Mouse (Mus musculus) intestine, embryonic 16.5 days (tissue): ENCODE data around the gene Lifr. TPM values are rescaled to one million over a fixed set of nuclear protein-coding genes. Genes with fewer than 3 reads are reported as not detected.

Experiments
- ATAC-seq: fragments of 200-750 bp; cut with Nextera tagmentation; 2 replicates; pipeline ENCODE4 v1.8.0; 2017; ENCODE audit warnings: moderate TSS enrichment, moderate library complexity
- H3K27ac ChIP-seq: fragments of 300-500 bp; sonication (generic); 2 replicates; pipeline ENCODE4 v1.5.1; 2014; ENCODE audit warnings: mild to moderate bottlenecking, low read length
- H3K27me3 ChIP-seq: fragments of 300-500 bp; sonication (generic); replicated peaks from 2 replicates; pipeline ENCODE4 v1.6.1; 2014; ENCODE audit warnings: low read length, control low read depth, mixed read lengths; ENCODE audit not compliant: control insufficient read depth, insufficient read depth
- H3K36me3 ChIP-seq: fragments of 300-500 bp; sonication (generic); 2 replicates; pipeline ENCODE4 v1.6.1; 2014; ENCODE audit warnings: low read length, control low read depth; ENCODE audit not compliant: control insufficient read depth, insufficient read depth
- H3K4me1 ChIP-seq: fragments of 300-500 bp; sonication (generic); 2 replicates; pipeline ENCODE4 v1.6.1; 2014; ENCODE audit warnings: low read length, control low read depth, mixed read lengths; ENCODE audit not compliant: control insufficient read depth, insufficient read depth
- H3K4me2 ChIP-seq: fragments of 300-500 bp; sonication (generic); 2 replicates; pipeline ENCODE4 v1.6.1; 2014; ENCODE audit warnings: low read depth, low read length, control low read depth
- H3K4me3 ChIP-seq: fragments of 300-500 bp; sonication (generic); 2 replicates; pipeline ENCODE4 v1.5.1; 2014; ENCODE audit warnings: mild to moderate bottlenecking, low read length
- H3K9ac ChIP-seq: fragments of 300-500 bp; sonication (generic); 2 replicates; pipeline ENCODE4 v1.6.1; 2014; ENCODE audit warnings: low read depth, low read length
- H3K9me3 ChIP-seq: fragments of 300-500 bp; sonication (generic); 2 replicates; pipeline ENCODE4 v1.6.1; 2016; ENCODE audit warnings: low read length, control low read depth; ENCODE audit not compliant: control insufficient read depth
- WGBS: fragments of 180-500 bp; shearing (Covaris S2); extraction: QIAGEN DNeasy Blood & Tissue Kit; methylation state at CpG from one replicate; pipeline ENCODE4 v1.1.7; 2014; 5-methylcytosine and 5-hydroxymethylcytosine counted together
- polyA plus RNA-seq: library from polyadenylated mRNA; unstranded; fragments of >200 nt; fragmentation: Nextera tagmentation; extraction: Ambion mirVana; gene quantifications from 2 replicates; pipeline ENCODE4 v1.2.1, GENCODE M21; 2015

Gene Lifr
- 11.6 and 12.9 TPM in 2 replicates for polyA plus RNA-seq

DNA sequence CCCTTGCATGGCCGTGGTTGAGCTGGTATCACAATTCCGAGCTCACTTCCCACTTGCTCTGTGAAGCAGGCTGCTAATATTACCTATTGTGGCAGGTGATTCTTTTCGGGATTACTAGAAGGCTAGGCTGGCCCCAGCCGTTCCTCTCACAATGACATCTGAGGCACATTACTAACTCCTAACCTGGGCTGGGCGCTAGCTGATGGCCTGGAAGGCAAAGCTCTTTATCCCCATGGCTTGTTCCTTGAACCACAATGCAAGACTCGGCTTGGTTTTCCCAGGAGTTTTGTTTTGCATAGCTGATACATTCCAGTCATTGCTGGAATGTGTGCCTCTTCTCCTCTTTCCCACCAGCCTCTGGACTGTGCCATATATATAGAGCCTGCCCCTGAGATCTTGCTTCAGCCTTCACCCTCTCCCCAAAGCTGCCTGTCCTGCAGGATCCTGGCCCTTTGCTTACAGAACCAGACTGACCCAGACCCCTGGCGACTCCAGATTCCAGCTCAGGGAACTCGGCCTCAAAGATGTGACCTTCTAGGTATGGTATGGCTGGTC is at the start of gene Lifr:
Gene Lifr, plus strand, starts transcription at position 404 of the 555 bp plus-strand sequence.
- no peak within 1 kb of the TSS for H3K4me3 ChIP-seq
- ATAC-seq = no peak
- H3K9me3 ChIP-seq = no peaks in the 10 kb centered on the region
- no peaks in the 10 kb centered on the region for H3K36me3 ChIP-seq
- H3K9ac ChIP-seq = no peak within 1 kb of the TSS
- peaks cover 5% of the 10 kb centered on the region; the same call in 1 of the 2 replicates for H3K4me1 ChIP-seq
- 76% methylated on average over 8 of the region's 8 CpGs for WGBS
- H3K27me3 ChIP-seq = no peaks in the 10 kb centered on the region; the same call in 1 of the 2 replicates
- H3K4me2 ChIP-seq = no peak within 1 kb of the TSS
- H3K27ac ChIP-seq = no peak within 1 kb of the TSS

DNA sequence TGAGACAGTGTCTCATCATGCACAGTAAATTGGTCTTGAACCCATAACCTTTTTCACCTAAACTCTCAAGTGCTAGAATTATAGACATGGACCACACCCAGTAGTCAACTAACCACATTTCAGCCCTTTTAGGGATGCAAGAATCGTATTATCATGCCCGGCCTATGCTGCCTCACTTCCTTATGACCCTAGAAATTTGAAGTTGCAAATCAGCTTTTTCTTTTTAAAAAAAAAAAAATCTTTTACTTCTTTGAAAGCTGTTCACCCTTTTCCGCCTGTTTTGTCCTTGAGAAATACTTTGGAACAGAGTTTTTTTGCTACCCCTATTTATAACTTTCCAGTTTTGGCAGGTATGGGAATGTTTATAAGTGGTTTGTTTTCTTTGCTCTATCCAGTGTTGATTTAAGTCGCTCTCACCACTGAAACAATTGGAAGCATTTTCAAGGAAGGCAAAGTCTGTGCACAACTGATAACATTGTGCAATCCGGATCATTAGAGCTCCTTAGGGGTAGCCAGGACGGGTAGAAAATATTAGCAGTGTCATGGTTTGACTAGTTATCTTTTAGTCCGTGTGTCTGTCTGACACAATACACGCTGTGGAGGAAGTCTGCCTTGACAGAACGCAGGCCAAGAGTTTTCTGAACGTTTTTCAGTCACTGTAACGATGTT is 46.2 kb upstream of the Lifr start:
- no peak overlapping the region for H3K4me2 ChIP-seq
- H3K4me1 ChIP-seq = peaks cover 7% of the 10 kb centered on the region; the same call in 1 of the 2 replicates
- WGBS = 47% methylated on average over 11 of the region's 11 CpGs
- no peak overlapping the region for H3K27ac ChIP-seq
- no peaks in the 10 kb centered on the region for H3K9me3 ChIP-seq
- H3K4me3 ChIP-seq = no peak overlapping the region
- H3K36me3 ChIP-seq = no peaks in the 10 kb centered on the region
- no peaks in the 10 kb centered on the region for H3K27me3 ChIP-seq
- no peak overlapping the region for H3K9ac ChIP-seq
- no peak for ATAC-seq

DNA sequence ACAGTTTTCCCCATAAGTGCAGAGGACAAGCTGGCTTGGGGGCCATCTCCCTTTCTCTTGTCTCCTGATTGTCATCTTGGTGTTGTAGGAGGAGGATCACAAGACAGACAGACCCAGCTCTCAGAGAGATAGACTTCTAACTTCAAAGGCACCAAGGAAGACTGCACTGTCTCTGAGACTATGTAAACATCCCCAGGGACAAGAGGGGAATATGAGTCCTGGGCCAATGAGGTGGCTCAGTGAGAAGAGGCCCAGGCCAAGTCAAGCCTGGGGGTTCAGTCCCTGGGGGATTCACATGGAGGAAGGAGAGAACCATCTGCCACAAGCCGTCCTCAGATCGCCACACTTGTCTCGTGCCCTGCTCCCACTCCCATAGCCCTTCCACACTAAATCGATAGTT is 45.4 kb upstream of the Lifr start:
- Histone ChIP-seq H3K27me3 (no peaks in the 10 kb centered on the region), H3K36me3 (no peaks in the 10 kb centered on the region), H3K27ac (no peak overlapping the region), H3K4me2 (no peak overlapping the region), H3K4me1 (peaks cover 7% of the 10 kb centered on the region; the same call in 1 of the 2 replicates), H3K9me3 (no peaks in the 10 kb centered on the region), H3K4me3 (no peak overlapping the region), H3K9ac (no peak overlapping the region)
- ATAC-seq = no peak
- 72% methylated on average over 4 of the region's 4 CpGs for WGBS

DNA sequence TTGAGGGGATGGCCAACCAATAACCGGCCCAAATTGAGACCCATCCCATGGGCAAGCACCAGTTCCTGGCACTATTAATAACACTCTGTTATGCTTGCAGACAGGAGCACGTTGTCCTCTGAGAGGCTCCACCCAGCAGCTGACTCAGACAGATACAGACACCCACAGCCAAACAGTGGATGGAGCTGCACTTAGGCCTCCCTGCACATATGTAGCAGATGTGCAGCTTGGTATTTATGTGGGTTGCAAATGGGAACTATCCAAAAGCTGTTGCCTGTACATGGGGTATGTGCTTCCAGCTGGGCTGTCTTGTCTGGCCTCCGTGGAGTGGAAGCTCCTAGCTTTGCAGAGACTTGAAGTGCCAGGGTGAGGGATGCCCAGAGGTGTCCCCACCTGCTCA is 42.5 kb upstream of the Lifr start:
- H3K27me3 ChIP-seq = no peaks in the 10 kb centered on the region
- no peak overlapping the region for H3K4me3 ChIP-seq
- no peak overlapping the region for H3K9ac ChIP-seq
- ATAC-seq = no peak
- peaks cover 7% of the 10 kb centered on the region; the same call in 1 of the 2 replicates for H3K4me1 ChIP-seq
- no peaks in the 10 kb centered on the region for H3K9me3 ChIP-seq
- 61% methylated on average over 3 of the region's 3 CpGs for WGBS
- H3K4me2 ChIP-seq = no peak overlapping the region
- H3K36me3 ChIP-seq = no peaks in the 10 kb centered on the region
- H3K27ac ChIP-seq = no peak overlapping the region

DNA sequence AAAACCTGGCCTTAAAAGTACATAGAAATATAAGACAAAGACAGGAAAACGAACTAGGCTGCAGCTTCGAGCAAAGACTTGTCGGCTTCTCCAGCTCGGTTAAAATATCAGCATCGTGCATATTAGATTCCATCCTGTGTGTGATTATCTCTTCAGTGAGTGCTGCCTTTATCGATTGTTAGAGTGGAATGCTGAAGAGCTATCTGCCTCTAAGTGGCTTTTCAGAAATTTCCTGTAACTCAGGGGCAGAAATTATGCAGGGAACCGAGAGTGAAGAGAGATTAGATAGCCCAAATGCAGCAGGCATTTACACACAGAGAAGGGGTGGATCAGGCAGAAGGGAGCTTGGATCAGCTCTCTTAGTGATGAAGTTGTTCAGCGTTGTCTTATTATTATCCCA is 41.5 kb upstream of the Lifr start:
- 63% methylated on average over 8 of the region's 8 CpGs for WGBS
- ATAC-seq = no peak
- H3K9me3 ChIP-seq = no peaks in the 10 kb centered on the region

DNA sequence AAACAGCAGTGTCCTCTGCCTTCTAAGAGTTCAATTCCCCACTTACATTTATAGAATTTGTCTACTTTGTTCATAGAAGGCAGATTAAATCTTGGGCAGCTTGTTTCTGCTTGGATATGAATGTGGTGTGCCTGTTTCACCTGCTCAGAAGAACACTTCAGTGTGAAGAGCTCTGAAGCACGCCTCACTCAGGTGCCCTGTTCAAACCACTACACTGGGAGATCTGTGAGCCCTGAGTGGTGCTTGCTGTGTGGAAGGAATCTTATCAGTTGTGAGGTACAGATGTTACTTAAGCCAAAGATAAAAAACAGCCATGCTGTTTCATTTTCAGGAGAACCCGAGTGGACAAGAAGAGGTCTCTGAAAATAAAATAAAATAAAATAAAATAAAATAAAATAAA is 38.7 kb upstream of the Lifr start:
- Histone ChIP-seq H3K36me3 (no peaks in the 10 kb centered on the region), H3K4me2 (no peak overlapping the region), H3K27me3 (no peaks in the 10 kb centered on the region), H3K4me3 (no peak overlapping the region), H3K9me3 (no peaks in the 10 kb centered on the region), H3K4me1 (no peaks in the 10 kb centered on the region), H3K9ac (no peak overlapping the region), H3K27ac (no peak overlapping the region)
- WGBS = 79% methylated on average over 2 of the region's 2 CpGs
- ATAC-seq = no peak

More for the DNA sequence above, 41.5 kb upstream of the Lifr start:
- Histone ChIP-seq H3K27me3 (no peaks in the 10 kb centered on the region), H3K4me1 (peaks cover 7% of the 10 kb centered on the region; the same call in 1 of the 2 replicates), H3K4me3 (no peak overlapping the region), H3K27ac (no peak overlapping the region), H3K9ac (no peak overlapping the region), H3K4me2 (no peak overlapping the region), H3K36me3 (no peaks in the 10 kb centered on the region)

DNA sequence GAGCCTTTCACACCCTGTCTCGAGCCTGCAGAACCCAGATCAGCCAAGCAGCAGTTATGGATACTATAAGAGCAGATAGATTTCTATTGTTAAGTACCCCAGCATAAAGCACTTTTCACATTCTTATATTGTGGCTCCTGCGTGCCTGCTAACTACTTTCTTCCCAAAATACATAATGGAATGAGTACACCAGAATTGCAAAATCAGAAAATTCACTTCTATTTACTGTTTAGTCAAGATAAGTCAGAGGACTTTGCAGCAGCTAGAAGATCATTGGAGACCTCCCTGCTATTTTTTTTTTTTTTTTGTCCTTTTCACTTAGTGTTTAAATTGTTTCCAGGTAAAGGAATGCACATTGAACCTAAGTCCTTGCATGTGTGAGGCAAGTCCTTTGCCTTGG is 38.3 kb upstream of the Lifr start:
- Histone ChIP-seq H3K36me3 (no peaks in the 10 kb centered on the region), H3K4me1 (no peaks in the 10 kb centered on the region), H3K27me3 (no peaks in the 10 kb centered on the region), H3K4me3 (no peak overlapping the region), H3K4me2 (no peak overlapping the region), H3K27ac (no peak overlapping the region), H3K9ac (no peak overlapping the region), H3K9me3 (no peaks in the 10 kb centered on the region)
- WGBS = 77% methylated on average over 2 of the region's 2 CpGs
- ATAC-seq = no peak

DNA sequence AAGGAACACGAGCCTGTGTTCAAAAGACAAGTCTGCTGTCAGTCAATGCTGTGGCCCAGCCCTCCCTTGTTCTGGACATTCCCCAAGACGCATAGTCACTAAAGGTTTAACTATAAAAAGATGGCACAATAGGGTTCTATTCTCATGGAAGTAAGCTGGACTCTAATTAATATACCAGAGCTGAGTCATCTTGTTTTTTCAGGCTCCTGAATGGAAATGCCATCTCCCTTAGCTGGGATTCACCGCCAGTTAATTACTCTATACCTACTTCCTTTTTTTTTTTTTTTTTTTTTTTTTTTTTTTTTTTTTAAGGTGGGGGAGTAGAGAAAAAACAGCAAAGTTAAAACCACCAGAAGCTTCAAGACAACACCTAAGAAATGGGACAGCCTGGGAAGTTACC is 33.6 kb upstream of the Lifr start:
- Histone ChIP-seq H3K27me3 (no peaks in the 10 kb centered on the region), H3K9me3 (no peaks in the 10 kb centered on the region), H3K4me1 (no peaks in the 10 kb centered on the region), H3K4me3 (no peak overlapping the region), H3K27ac (no peak overlapping the region), H3K4me2 (no peak overlapping the region), H3K36me3 (no peaks in the 10 kb centered on the region), H3K9ac (no peak overlapping the region)
- no peak for ATAC-seq
- WGBS = 57% methylated on average over 3 of the region's 3 CpGs

DNA sequence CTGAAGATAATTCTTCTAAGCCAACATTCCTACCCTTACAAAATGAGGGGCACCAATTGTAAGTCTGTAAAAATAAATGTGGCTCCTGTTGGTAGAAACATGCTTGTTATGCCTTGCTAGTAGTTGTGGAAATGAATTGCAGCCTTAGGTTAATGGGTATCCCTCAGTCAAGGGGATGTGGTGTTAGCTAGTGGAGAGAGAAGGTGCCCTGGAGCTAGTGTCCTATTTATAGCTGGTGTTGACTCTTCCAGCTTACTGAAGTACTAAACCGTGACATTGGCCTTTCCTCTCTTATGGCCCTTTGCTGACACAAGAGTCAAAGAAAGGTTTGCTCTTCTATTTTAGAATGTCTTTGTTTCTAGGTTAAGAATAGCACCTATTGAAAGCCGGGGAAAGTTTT is 29.9 kb upstream of the Lifr start:
- Histone ChIP-seq H3K9ac (no peak overlapping the region), H3K27ac (no peak overlapping the region), H3K4me3 (no peak overlapping the region), H3K36me3 (no peaks in the 10 kb centered on the region), H3K4me2 (no peak overlapping the region), H3K9me3 (no peaks in the 10 kb centered on the region), H3K4me1 (0 out of 2 replicates have a peak, but pooled peaks cover 4% of the 10 kb centered on the region), H3K27me3 (no peaks in the 10 kb centered on the region)
- 71% methylated on average over 2 of the region's 2 CpGs for WGBS
- ATAC-seq = no peak
